Mouse (Mus musculus) layer of hippocampus, adult 18-20 months (tissue): ENCODE data around the gene Lhfpl1. TPM values are rescaled to one million over a fixed set of nuclear protein-coding genes. Genes with fewer than 3 reads are reported as not detected.
"Not testable (repeated sequence)": the region's sequence is repeated elsewhere in the genome, so short reads cannot be mapped to it uniquely, and the experiment has no call there.

Experiments
- DNase-seq, 2 experiments: peaks; one replicate each; pipeline ENCODE4 v3.0.0; 2022; ENCODE audit warnings: low spot score in 2 of 2
- long read RNA-seq: library from polyadenylated mRNA; stranded (forward); transcript quantifications from one replicate; pipeline ENCODE4 v2.0.0, GENCODE M21; 2021
- total RNA-seq, 2 experiments: library from RNA; stranded (reverse); gene quantifications; 2 replicates each; pipeline ENCODE4 v1.2.3; 2021

Gene Lhfpl1
- 1 to 10 TPM; 2.7 to 5.4 TPM for total RNA-seq
- long read RNA-seq, partial matches to known transcripts, result 0 of 2 reads
- long read RNA-seq, other reads (novel, unspliced or antisense), result 0 of 2 reads

GRCm38 (mm10) chrX:145348377-145349203 lies at the start of gene Lhfpl1:
Gene Lhfpl1 (minus strand): TSS chrX:145349089.
- DNase-seq, result peak in 1 of 2 experiments; percentile 3

- DNase-seq, result no peak
These were observed 22.9 kb upstream of the Lhfpl1 start for GRCm38 (mm10) chrX:145371839-145372238.

DNA sequence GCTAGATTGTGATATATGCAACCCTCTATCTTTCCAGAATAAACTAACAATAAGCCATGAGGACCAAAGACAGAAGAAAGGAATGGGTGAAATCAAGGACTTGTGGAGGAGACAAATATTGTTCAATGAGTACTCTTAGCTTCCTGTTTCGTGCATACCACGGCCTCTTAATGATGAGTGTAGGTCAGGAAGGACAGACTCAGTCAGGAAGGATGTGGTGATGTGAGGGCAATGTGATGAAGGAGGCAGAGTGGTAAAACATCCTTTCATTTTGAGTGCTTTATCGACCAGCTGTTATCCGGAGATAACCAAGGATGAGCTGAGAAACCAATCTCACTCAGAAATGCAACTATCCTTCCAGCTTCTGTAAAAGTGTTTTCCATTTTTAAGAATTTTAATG lies 13.6 kb upstream of the Lhfpl1 start:
- DNase-seq, result no peak

- DNase-seq, result peak in 1 of 2 experiments; percentile 32
These were observed 6.5 kb downstream of the Lhfpl1 start for GRCm38 (mm10) chrX:145342402-145342801.

DNA sequence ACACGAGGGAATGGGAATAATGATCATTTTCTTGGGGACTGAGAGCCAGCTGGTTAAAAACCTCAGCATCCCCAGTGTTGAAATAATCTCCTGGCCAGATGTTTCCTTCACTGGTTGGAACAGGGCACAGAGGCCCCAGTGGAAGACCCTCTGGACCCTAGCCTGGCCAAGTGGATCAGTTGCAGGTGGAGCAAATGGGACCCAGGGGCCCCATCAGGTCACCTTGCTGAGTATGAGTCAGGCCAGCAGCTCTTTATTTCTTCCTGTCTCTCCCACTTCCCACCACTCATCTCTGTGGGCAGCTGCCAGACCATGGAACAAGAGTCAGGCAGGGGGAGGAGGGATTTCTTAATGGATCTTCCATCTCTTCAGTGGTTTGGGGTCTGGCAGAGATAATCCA lies 12.7 kb downstream of the Lhfpl1 start:
- DNase-seq, result no peak

DNA sequence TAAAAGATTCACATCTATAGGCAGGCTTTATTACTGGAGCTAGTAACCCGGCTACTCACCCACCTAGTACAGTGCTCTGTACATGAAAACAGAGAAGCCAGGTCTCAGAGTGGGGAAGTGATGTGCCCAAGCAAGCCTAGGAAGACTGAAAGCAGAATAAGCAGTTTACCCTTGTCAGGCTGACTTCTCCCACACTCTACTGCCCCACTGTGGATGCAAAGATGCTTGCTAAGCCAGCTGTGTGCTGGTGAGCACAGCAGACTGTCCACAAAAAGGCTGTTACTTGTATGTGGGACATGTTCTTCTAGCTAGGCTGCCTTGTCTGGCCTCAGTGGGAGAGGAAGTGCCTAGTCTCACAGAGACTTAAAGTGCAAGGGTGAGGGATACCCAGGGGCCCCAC lies 40.3 kb downstream of the Lhfpl1 start:
- DNase-seq, result no peak

DNA sequence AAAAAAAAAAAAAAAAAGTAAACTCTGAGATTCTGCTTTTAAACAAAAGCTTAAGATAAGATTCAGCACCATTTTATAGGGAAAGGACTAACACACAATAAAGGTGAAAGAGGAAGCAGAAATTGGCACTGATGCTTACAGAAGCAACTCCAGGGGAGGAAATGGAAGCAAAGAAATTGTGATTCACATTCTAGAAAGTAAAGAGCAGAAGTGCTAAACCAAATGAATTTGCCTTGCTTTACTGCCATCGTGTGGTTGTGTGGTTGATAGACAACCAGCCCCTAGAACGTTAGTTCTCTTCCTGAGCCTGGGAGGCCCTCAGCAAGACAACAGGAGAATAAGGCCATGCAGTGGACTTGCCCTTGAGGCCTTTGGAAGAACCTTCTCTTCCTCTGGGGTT lies 41.7 kb downstream of the Lhfpl1 start:
- peak; percentile 8 to 60 for DNase-seq

- not testable (repeated sequence) for DNase-seq
These were observed 48.7 kb downstream of the Lhfpl1 start for GRCm38 (mm10) chrX:145300232-145300631.

- DNase-seq, result no peak
These were observed 76.7 kb downstream of the Lhfpl1 start for GRCm38 (mm10) chrX:145272209-145272608.

GRCm38 (mm10) chrX:145271768-145272167 lies 77.1 kb downstream of the Lhfpl1 start:
- DNase-seq, result no peak

- no peak for DNase-seq
These were observed 87.1 kb downstream of the Lhfpl1 start for GRCm38 (mm10) chrX:145261803-145262202.

Other genes with a start within 250 kb of the Lhfpl1 start
- 10 to 100 TPM; 26.2 to 28.8 TPM for gene Amot, start 156.1 kb upstream of the Lhfpl1 start, total RNA-seq